Mouse (Mus musculus): ENCODE data around the gene Atxn2l.

The Atxn2l gene

DNA sequence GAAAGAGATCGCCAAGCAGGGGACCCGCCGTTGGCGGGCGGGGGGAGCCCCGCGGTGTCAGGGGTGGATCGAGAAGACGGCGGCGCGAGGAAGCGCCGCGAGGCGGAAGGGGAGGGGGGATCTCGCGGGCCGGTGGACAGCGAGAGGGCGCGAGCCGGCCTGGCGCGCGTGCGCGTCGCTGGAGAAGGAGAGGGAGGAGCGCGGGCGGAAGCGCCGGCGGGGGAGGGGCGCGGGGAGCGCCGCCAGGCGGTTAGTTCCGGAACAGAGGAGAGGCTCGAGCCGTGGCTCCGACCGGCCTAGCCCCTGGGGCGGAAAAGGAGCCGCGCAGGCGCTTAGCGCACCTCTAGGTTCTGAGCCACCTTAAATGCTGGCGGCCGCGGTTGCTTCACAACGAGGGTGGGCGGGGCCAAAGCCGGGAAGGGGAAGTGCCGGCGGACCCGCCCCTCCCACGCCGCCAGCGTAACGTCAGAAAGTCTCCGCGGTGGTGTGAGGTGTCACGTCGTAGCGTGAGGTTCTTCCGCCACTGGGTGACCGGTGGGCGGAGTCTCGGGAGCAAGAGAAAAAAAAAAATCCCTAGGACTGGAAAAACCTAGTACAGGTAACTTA is at the start of gene Atxn2l:
Gene Atxn2l (minus strand): TSS at position 165 of the 606 bp plus-strand sequence.
- DNase-seq (ENCODE audit: low read depth, low spot score), result peak; percentile 99
- H3K36me3 ChIP-seq (ENCODE audit: control insufficient read depth, insufficient read depth, low read length, poor library complexity, severe bottlenecking), result peaks cover 10% of the 10 kb centered on the region
- no peaks in the 10 kb centered on the region for H3K27me3 ChIP-seq (ENCODE audit: control insufficient read depth, insufficient read depth, low read length, poor library complexity, severe bottlenecking)

DNA sequence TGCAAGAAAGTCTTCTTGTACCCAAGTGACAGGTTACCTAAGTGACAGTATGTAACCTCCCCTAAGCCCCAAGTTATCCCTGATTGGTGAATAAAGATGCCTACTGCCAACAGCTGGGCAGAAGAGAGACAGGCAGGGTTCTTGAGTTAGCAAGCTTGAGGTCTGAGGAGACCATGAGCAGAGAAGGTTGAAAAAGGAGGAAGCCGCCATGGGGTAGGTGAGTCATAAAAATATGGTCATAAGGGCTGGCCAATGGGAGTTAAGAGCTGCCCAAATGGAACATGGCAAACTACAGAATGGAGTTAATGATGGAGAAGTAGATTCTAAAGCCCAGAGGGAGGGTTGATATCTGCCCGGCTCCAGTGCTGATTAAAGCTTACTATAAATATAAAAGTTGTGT is 42.4 kb upstream of the Atxn2l start:
- DNase-seq (ENCODE audit: low read depth, low spot score), result no peak
- Histone ChIP-seq H3K27me3 (ENCODE audit: control insufficient read depth, insufficient read depth, low read length, poor library complexity, severe bottlenecking) (no peaks in the 10 kb centered on the region), H3K36me3 (ENCODE audit: control insufficient read depth, insufficient read depth, low read length, poor library complexity, severe bottlenecking) (peaks cover 18% of the 10 kb centered on the region)

GRCm38 (mm10) chr7:126541661-126542060 is 38.4 kb upstream of the Atxn2l start:
- H3K36me3 ChIP-seq (ENCODE audit: control insufficient read depth, insufficient read depth, low read length, poor library complexity, severe bottlenecking), result peaks cover 3% of the 10 kb centered on the region; the same call in 1 of the 2 replicates
- DNase-seq (ENCODE audit: low read depth, low spot score), result no peak
- no peaks in the 10 kb centered on the region for H3K27me3 ChIP-seq (ENCODE audit: control insufficient read depth, insufficient read depth, low read length, poor library complexity, severe bottlenecking)

GRCm38 (mm10) chr7:126537820-126538585 is 34.8 kb upstream of the Atxn2l start:
- H3K27me3 ChIP-seq (ENCODE audit: control insufficient read depth, insufficient read depth, low read length, poor library complexity, severe bottlenecking), result no peaks in the 10 kb centered on the region
- H3K36me3 ChIP-seq (ENCODE audit: control insufficient read depth, insufficient read depth, low read length, poor library complexity, severe bottlenecking), result no peaks in the 10 kb centered on the region
- DNase-seq (ENCODE audit: low read depth, low spot score), result peak; percentile 74

DNA sequence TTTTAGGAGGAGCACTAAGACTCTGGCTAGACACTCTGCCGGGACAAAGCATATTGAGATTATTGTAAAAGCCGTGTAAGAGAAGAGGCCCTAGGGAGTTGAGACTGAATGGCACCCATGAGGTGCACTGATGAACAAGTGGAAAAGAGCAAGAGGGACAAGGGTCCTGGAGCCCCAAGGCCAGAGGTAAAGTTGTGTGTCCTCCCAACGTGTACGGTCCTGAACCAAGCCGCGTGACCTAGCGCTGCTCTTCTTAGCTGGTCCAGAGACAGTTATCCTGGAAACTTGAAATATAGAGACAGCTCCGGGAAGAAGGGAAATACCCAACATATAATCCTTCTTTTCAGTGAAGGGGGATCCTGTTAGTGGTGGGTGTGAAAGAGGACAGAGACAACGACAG is 33.2 kb upstream of the Atxn2l start:
- H3K36me3 ChIP-seq (ENCODE audit: control insufficient read depth, insufficient read depth, low read length, poor library complexity, severe bottlenecking), result no peaks in the 10 kb centered on the region
- DNase-seq (ENCODE audit: low read depth, low spot score), result no peak
- no peaks in the 10 kb centered on the region for H3K27me3 ChIP-seq (ENCODE audit: control insufficient read depth, insufficient read depth, low read length, poor library complexity, severe bottlenecking)

GRCm38 (mm10) chr7:126535766-126536165 is 32.5 kb upstream of the Atxn2l start:
- Histone ChIP-seq H3K36me3 (ENCODE audit: control insufficient read depth, insufficient read depth, low read length, poor library complexity, severe bottlenecking) (no peaks in the 10 kb centered on the region), H3K27me3 (ENCODE audit: control insufficient read depth, insufficient read depth, low read length, poor library complexity, severe bottlenecking) (no peaks in the 10 kb centered on the region)
- peak; percentile 11 for DNase-seq (ENCODE audit: low read depth, low spot score)

GRCm38 (mm10) chr7:126533434-126533833 is 30.2 kb upstream of the Atxn2l start:
- no peak for DNase-seq (ENCODE audit: low read depth, low spot score)
- no peaks in the 10 kb centered on the region for H3K27me3 ChIP-seq (ENCODE audit: control insufficient read depth, insufficient read depth, low read length, poor library complexity, severe bottlenecking)
- no peaks in the 10 kb centered on the region for H3K36me3 ChIP-seq (ENCODE audit: control insufficient read depth, insufficient read depth, low read length, poor library complexity, severe bottlenecking)

GRCm38 (mm10) chr7:126528166-126528577 is 24.9 kb upstream of the Atxn2l start:
- Histone ChIP-seq H3K27me3 (ENCODE audit: control insufficient read depth, insufficient read depth, low read length, poor library complexity, severe bottlenecking) (no peaks in the 10 kb centered on the region), H3K36me3 (ENCODE audit: control insufficient read depth, insufficient read depth, low read length, poor library complexity, severe bottlenecking) (no peaks in the 10 kb centered on the region)

DNA sequence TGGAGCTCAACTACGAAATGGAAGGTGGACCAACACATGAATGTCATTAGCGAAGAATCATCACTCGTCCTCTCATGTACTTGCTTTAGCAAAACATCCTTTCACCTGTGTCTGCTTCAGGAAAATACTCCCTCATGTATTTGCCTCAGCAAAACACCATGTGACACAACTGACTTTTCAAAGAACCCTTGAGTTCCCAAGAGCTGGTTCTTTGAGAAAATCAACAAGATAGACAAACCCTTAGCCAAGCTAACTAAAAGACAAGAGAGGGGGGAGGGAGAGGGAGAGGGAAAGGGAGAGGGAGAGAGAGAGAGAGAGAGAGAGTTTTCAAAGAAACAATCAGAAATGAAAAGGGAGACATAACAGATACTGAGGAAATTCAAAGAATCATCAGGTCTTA is 20.1 kb upstream of the Atxn2l start:
- Histone ChIP-seq H3K27me3 (ENCODE audit: control insufficient read depth, insufficient read depth, low read length, poor library complexity, severe bottlenecking) (no peaks in the 10 kb centered on the region), H3K36me3 (ENCODE audit: control insufficient read depth, insufficient read depth, low read length, poor library complexity, severe bottlenecking) (no peaks in the 10 kb centered on the region)
- DNase-seq (ENCODE audit: low read depth, low spot score), result no peak

More at GRCm38 (mm10) chr7:126528166-126528577, 24.9 kb upstream of the Atxn2l start:
- peak; percentile 75 for DNase-seq (ENCODE audit: low read depth, low spot score)

DNA sequence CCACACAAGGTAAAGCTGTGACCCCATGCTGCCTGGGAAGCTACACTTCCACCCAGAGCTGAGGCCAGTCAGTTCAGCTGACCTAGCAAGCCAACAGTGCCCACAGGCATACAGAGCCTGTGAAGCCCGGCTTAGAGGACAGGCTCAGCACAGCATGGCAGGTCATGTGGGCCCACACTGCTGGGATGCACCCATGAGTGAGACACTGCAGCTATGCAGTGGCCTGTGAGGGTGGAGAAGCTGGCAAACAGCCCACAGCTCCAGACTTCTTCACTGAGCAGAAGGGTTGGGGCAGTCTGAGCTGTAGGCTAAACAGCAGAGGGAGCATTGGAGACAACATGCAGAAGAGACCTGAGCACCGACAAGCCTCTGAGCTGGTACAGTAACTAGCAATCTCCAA is 16.3 kb upstream of the Atxn2l start:
- Histone ChIP-seq H3K27me3 (ENCODE audit: control insufficient read depth, insufficient read depth, low read length, poor library complexity, severe bottlenecking) (no peaks in the 10 kb centered on the region), H3K36me3 (ENCODE audit: control insufficient read depth, insufficient read depth, low read length, poor library complexity, severe bottlenecking) (no peaks in the 10 kb centered on the region)
- DNase-seq (ENCODE audit: low read depth, low spot score), result no peak

DNA sequence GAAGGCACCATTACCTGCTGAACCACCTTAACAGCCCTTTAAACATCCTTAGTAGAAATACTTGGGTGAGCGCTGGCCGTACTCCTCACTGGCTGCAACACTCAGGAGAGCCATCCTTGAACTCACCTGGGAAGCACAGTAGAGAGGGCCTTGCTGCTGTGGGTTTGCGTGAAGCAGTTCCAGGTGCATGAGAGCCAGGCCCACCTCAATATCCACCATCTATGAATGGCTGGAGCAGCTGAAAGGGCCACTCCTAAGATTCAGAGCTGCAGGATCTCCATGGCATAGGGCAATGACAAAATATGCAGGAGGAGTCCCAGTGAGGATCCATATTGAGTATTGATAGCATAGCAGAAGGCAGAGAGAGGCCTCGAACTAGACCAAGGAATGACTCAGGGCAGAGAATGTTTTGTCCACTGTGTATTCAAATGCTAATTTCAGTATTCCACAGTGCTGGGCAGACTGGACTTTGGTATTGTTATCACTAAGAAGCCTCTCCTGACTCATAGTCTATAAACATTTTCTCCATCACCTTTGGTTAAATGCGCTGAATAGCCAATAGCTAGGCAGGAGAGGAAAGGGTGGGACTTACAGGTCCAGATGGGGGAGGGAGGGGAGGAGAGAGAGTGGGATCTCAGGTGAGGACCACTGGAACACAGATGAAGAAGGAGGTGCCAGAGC is 15.2 kb upstream of the Atxn2l start:
- no peak for DNase-seq (ENCODE audit: low read depth, low spot score)
- no peaks in the 10 kb centered on the region for H3K27me3 ChIP-seq (ENCODE audit: control insufficient read depth, insufficient read depth, low read length, poor library complexity, severe bottlenecking)
- H3K36me3 ChIP-seq (ENCODE audit: control insufficient read depth, insufficient read depth, low read length, poor library complexity, severe bottlenecking), result no peaks in the 10 kb centered on the region

DNA sequence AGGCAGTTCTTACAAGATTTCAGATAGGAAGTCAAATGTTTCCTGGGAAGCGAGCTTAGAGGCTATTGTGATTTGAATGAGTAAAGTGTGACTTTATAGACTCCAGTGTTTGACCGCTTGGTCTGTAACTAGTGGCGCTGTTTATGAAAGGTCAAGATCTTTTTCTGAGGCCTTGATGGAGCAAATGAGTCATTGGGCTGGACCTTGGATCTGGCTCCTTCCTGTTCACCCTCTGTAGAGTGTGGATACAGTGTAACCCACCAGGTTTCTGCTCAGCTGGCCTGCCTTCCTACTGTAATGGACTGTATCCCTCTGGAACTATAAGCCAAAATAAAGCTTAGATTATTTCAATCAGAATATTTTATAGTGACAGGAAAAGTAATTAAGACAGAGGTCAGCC is 8.1 kb upstream of the Atxn2l start:
- DNase-seq (ENCODE audit: low read depth, low spot score), result no peak
- Histone ChIP-seq H3K36me3 (ENCODE audit: control insufficient read depth, insufficient read depth, low read length, poor library complexity, severe bottlenecking) (no peaks in the 10 kb centered on the region), H3K27me3 (ENCODE audit: control insufficient read depth, insufficient read depth, low read length, poor library complexity, severe bottlenecking) (no peaks in the 10 kb centered on the region)

DNA sequence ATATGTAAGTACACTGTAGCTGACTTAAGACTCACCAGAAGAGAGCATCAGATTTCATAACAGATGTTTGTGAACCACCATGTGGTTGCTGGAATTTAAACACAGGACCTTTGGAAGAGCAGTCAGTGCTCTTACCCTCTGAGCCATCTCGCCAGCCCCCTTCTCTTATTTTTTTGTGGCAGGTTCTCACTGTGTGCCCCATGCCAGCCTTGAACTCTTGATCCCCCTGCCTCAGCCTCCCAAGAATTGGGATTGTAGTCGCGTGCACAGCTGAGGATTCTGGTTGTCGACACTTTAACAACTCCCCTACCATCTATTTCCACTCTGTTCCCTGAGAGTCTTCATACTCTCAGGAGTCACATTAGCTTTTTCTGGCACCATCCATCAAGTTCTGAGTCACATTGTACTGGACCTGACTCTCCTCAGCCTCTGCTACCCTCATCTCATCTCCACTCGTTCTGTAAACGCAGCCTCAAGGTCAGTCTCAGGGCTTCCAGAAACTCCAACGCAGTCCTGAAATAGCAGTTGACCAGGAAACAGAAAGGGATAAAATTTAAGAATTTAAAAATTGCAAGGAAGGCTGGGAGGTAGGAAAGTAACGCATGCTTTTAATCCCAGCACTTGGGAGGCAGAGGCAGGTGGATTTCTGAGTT is 4.0 kb upstream of the Atxn2l start:
- Histone ChIP-seq H3K27me3 (ENCODE audit: control insufficient read depth, insufficient read depth, low read length, poor library complexity, severe bottlenecking) (no peaks in the 10 kb centered on the region), H3K36me3 (ENCODE audit: control insufficient read depth, insufficient read depth, low read length, poor library complexity, severe bottlenecking) (no peaks in the 10 kb centered on the region)
- DNase-seq (ENCODE audit: low read depth, low spot score), result no peak

- H3K27me3 ChIP-seq (ENCODE audit: control insufficient read depth, insufficient read depth, low read length, poor library complexity, severe bottlenecking), result no peaks in the 10 kb centered on the region
- DNase-seq (ENCODE audit: low read depth, low spot score), result no peak
- H3K36me3 ChIP-seq (ENCODE audit: control insufficient read depth, insufficient read depth, low read length, poor library complexity, severe bottlenecking), result peaks cover 2% of the 10 kb centered on the region; the same call in 1 of the 2 replicates
Observed at GRCm38 (mm10) chr7:126504913-126505312, 1.7 kb upstream of the Atxn2l start.

DNA sequence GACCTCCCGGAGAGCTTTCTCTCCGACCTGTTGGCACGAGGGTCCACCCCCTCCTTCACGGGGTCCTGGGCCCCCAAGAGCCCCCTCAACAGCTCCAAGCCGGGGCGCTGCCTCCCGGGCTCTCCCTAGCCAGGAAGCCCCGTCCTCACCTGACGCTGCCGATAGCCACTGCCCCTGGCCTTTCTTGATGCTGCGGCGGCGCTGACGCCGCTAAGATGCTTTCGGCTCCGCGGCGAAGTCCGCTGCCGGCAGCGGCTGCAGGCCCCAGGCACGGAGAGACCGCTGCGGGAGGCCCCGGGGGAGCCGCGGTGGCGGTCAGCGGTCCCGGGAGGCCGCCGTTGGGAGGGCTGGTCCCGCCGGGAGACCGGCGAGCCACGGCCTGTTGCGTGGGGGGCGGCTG is 486 bp downstream of the Atxn2l start:
- peaks cover 14% of the 10 kb centered on the region for H3K36me3 ChIP-seq (ENCODE audit: control insufficient read depth, insufficient read depth, low read length, poor library complexity, severe bottlenecking)
- no peak for DNase-seq (ENCODE audit: low read depth, low spot score)
- H3K27me3 ChIP-seq (ENCODE audit: control insufficient read depth, insufficient read depth, low read length, poor library complexity, severe bottlenecking), result no peaks in the 10 kb centered on the region

Data from splenic B cell, adult 2 months (primary cell).